Mouse (Mus musculus): ENCODE data around the gene C1qtnf5. TPM values are rescaled to one million over a fixed set of nuclear protein-coding genes. Genes with fewer than 3 reads are reported as not detected.

Gene C1qtnf5
- 0.67 and 1.6 TPM in 2 replicates for polyA plus RNA-seq (2012; rRNA removed)

DNA sequence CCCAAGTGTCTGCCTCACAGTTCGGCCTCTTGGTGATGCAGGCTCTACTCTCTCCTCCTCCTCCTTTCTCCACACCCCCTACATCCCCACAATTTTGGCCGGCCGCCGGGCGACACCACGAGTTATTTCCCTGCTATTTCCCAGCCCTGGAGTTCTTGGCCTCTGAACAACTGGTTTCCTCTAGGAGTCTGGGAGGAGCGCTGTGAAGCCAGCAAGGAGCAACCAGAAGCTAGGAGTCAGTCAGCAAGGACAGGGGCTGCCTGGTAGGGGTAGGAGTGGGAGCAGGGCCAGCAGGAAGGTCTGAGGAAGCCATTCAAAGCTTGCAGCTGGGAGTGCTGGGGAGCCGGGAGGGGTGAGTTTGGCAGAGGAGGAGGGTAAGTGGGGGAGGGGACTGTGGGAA lies at the start of gene C1qtnf5:
Gene C1qtnf5 (plus strand): TSS at position 136 of the 400 bp plus-strand sequence.

DNA sequence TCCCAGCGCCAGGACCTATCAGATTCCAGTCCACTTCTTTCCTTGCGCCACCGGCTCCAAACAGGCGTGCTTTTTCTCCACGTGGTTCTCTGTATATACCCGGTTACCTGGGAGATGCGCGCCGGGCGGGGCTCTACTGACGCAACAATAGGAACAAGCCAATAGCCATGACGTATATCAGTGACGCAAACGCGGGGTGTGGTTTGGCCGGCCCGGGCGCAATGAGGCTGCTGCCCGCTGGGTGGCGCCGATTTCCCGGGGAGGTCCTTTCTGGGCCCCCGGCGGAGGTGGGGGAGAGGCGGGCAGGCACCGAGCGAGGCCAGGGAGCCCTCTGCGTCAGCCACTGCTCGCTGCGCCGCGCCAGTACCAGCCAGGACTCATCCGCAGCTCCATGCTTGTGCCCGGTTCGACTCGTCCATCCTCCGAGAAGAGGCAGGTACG lies 40.2 kb upstream of the C1qtnf5 start, which contains the start of gene Usp2:
Gene Usp2 (plus strand): TSS at position 237 of the 441 bp plus-strand sequence.

DNA sequence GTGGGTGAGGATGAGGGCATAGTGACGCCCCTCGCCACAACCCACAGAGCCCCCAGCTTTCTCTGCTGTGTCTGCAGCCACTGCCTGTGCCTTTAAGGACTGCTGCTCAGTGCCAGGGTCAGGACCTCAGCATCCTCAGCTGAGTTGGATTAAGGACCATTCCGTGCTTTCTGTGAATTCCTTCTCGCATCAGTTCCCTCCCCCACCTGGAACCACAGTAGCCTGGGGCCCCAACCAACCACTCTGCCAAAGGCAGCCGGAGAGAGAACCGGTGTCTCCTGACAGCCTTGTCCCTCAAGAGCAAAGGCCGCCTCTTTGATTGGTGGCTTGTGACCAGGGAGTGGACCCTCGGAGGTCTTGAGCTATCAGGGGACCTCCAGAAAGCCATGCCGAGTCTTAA lies 5.6 kb upstream of the C1qtnf5 start, which contains the start of gene Mfrp:
Gene Mfrp (plus strand): TSS at position 240 of the 400 bp plus-strand sequence.

DNA sequence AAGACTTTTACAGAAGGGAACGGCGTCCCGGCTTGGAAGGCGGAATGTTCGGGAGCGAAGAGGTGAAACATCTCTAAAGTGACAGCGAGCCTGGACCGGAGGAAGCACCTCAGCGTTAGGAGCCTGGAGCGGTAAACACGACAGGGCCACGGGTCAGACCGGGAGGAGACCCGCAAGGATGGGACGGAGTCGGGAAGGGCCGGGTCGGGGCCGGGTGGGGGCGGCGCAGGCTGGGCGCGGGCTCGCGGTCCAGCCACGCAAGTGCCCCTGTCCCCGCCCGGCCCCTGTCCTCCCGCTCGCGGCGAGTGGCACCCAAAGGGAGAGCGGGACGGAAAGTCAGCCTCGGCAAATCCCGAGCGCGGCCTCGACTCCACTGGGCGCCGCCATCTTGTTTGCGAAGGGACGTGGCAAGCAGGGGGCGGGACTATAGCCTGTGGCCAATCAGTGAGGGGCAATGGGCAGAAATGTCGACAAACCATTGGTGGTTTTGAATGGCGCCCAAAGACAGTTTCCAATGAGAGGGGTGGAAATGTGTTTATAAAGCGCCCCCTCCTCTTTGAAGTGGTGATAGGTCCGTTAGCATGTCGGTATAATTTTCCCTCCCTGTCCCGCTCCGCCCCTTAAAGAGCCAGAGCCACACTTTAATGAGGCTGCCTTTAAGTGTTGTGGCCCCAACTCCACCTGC lies 6.2 kb downstream of the C1qtnf5 start, which contains the start of the genes Gm49380 and Rnf26:
Gene Gm49380 (minus strand): TSS at position 396 of the 685 bp plus-strand sequence.
Gene Rnf26 (minus strand): TSS at position 413 of the 685 bp plus-strand sequence.

DNA sequence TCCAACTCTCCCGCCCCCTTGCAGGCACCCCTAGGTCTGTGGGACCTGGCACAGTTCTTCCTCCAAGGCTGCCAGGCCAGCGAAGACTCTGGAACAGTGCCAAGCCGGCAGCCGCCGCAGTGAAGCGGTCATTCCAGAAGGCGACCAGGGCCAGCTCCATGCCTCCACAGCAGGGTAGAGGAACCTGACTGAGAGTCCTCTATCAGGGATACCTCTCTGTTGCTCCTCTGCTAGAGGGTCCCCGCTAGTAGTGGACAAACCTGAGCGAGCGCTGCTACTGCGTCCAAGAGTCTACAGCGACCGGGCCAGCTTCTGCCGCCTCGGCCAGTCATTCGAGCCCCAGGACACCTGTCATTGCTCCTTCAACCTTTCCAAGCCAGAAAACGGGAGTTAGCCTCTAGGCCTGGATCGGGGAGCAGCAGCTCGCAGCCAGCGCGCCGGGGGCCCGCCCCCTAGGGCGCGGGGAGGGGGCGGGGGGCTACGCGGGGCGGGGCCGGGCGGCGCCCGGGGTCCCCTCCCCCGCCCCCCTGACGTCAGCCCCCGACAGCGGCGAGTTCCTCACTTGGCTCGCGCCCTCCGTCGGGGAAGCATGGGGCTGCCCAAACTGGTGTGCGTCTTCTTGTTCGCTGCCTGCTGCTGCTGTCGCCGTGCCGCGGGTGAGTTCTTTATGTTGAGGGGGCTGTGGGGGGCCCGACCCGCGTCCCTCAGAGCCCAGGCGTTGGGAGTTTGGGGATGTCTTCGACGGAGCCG lies 27.2 kb downstream of the C1qtnf5 start, which contains the start of gene Mcam:
Gene Mcam (plus strand): TSS at position 369 of the 750 bp plus-strand sequence.

Other genes starting within 250 kb of the C1qtnf5 start
- gene Thy1, start 63.9 kb upstream of the C1qtnf5 start, polyA plus RNA-seq (2012; rRNA removed) = 0.28 and 2.0 TPM in 2 replicates
- gene Usp2, start 40.2 kb upstream of the C1qtnf5 start, polyA plus RNA-seq (2012; rRNA removed) = 2.6 and 2.8 TPM in 2 replicates
- gene Mfrp, start 5.5 kb upstream of the C1qtnf5 start, polyA plus RNA-seq (2012; rRNA removed) = 0.17 and 0.26 TPM in 2 replicates
- 0.31 and 0.55 TPM in 2 replicates for gene Gm49380, start 6.3 kb downstream of the C1qtnf5 start, polyA plus RNA-seq (2012; rRNA removed)
- gene Rnf26, start 6.3 kb downstream of the C1qtnf5 start, polyA plus RNA-seq (2012; rRNA removed) = 46.4 and 52.6 TPM in 2 replicates
- 22.7 and 32.7 TPM in 2 replicates for gene Mcam, start 27.2 kb downstream of the C1qtnf5 start, polyA plus RNA-seq (2012; rRNA removed)
- gene Cbl, start 126.8 kb downstream of the C1qtnf5 start, polyA plus RNA-seq (2012; rRNA removed) = 19.7 and 24.1 TPM in 2 replicates
- 0.05 and 0.14 TPM in 2 replicates for gene Ccdc153, start 133.4 kb downstream of the C1qtnf5 start, polyA plus RNA-seq (2012; rRNA removed)
- 0.20 and 0.31 TPM in 2 replicates for gene Pdzd3, start 144.2 kb downstream of the C1qtnf5 start, polyA plus RNA-seq (2012; rRNA removed)
- 2.0 and 2.4 TPM in 2 replicates for gene Nlrx1, start 161.4 kb downstream of the C1qtnf5 start, polyA plus RNA-seq (2012; rRNA removed)
- gene Abcg4, start 181.4 kb downstream of the C1qtnf5 start, polyA plus RNA-seq (2012; rRNA removed) = 19.3 and 19.5 TPM in 2 replicates
- gene Hinfp, start 198.4 kb downstream of the C1qtnf5 start, polyA plus RNA-seq (2012; rRNA removed) = 38.6 and 43.6 TPM in 2 replicates
- 19.9 and 22.4 TPM in 2 replicates for gene C2cd2l, start 213.0 kb downstream of the C1qtnf5 start, polyA plus RNA-seq (2012; rRNA removed)
- 20.6 and 44.7 TPM in 2 replicates for gene Dpagt1, start 218.8 kb downstream of the C1qtnf5 start, polyA plus RNA-seq (2012; rRNA removed)
- gene H2afx, start 227.4 kb downstream of the C1qtnf5 start, polyA plus RNA-seq (2012; rRNA removed) = 292 and 369 TPM in 2 replicates
- 111 and 135 TPM in 2 replicates for gene Hmbs, start 237.0 kb downstream of the C1qtnf5 start, polyA plus RNA-seq (2012; rRNA removed)